Mouse (Mus musculus) Patski (cell line): ENCODE data around the gene Prrt1. TPM values are rescaled to one million over a fixed set of nuclear protein-coding genes. Genes with fewer than 3 reads are reported as not detected.

ENCODE experiments used
- ATAC-seq: fragments of 100-300 bp; one replicate; pipeline ENCODE4 v1.8.0; 2021
- CTCF ChIA-PET: fragments of 350-600 bp; sonication (Branson Sonifier 250); formaldehyde crosslinking; loops from one replicate; lab custom pipeline; 2022; ENCODE audit warnings: inconsistent platforms; lab: Charles Lee
- POLR2A ChIA-PET: fragments of 350-600 bp; sonication (Branson Sonifier 250); formaldehyde crosslinking; loops from one replicate; lab custom pipeline; 2022; ENCODE audit warnings: antibody characterized with exemption, inconsistent platforms; lab: Charles Lee
- DNase-seq: peaks from one replicate; pipeline ENCODE4 v3.0.0-alpha.2; 2011; ENCODE audit warnings: low read depth, low spot score
- H3K27me3 ChIP-seq: fragments of 371-371 bp; one replicate; pipeline ENCODE4 v1.5.1; 2021
- CTCF ChIP-seq: fragments of 100-300 bp; IDR thresholded peaks from one replicate; pipeline ENCODE4 v1.5.1; 2021
- in situ Hi-C: fragments of 300-500 bp; cut with MboI; formaldehyde crosslinking; loops from 3 replicates; pipeline ENCODE4 v1.11.1; 2018; ENCODE audit warnings: low pct_unique_long_range_greater_than_20kb, mixed read lengths
- polyA plus RNA-seq: library from polyadenylated mRNA; unstranded; gene quantifications from one replicate; pipeline ENCODE4 v1.2.3, GENCODE M21; 2021

Prrt1 gene
- polyA plus RNA-seq, 1 experiment from 2014 or later: 6.7 TPM

DNA sequence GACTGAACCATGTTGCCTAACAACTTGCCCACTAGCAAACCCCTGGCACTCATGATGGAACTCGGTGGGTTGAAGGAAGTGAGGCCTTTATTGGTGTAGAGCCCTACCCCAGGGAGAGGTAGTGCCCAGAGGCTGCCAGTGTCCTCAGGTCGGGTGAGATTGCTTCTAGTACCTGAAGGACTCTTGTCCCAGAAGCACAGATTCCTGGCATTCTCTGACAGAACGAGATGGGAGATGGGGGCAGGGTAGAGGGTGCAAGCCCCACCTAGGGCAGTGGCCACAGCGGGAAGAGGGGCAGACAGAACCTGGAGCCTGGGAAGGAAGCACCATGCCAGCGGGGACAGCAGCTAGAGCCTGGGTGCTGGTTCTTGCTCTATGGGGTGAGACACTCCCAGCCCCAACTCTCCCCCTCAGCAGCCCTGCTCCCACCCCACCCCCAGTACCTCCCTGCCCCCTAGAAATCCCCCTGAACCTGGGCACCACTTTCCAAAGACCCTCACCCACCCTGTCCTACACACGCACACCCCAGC, 31.7 kb upstream of the Prrt1 start, which contains the start of gene Ager:
Gene Ager (plus strand): TSS at position 297 of the 530 bp plus-strand sequence.
- CTCF ChIA-PET: no interaction called here

DNA sequence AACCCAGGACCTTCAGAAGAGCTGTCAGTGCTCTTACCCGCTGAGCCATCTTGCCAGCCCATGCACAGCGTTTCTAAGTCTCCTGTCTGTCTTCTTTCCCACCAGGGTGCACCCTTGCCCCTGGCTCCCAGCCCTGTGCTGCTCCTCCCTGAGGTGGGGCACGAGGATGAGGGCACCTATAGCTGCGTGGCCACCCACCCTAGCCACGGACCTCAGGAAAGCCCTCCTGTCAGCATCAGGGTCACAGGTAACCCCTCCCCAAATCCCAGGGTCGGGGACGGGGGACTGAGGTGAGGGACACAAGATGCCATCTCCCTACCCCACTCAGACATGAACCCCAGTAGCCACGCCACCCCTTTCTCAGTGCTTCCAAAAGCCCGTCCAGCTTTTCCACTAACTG, 29.4 kb upstream of the Prrt1 start:
- ATAC-seq: no peak
- no peak for DNase-seq
- no peak for TF ChIP-seq CTCF
- ChIA-PET POLR2A (interaction anchor here (1.0 kb wide), 1 partner anchor 9 kb away, joined by 3 read pairs; the partner anchor contains the start of gene Pbx2), CTCF (interaction anchor here (0.8 kb wide), 1 partner anchor 10 kb away, joined by 3 read pairs; the partner anchor contains the start of gene Gpsm3)
- in situ Hi-C loops: no loop called here
- no peaks in the 10 kb centered on the region for H3K27me3 ChIP-seq

More for the DNA sequence above, 31.7 kb upstream of the Prrt1 start, which contains the start of gene Ager:
- POLR2A ChIA-PET: interaction anchor here (2.0 kb wide), 1 partner anchor 10 kb away, joined by 6 read pairs; no protein-coding TSS in a partner anchor
- in situ Hi-C loops: no loop called here
- no peaks in the 10 kb centered on the region for H3K27me3 ChIP-seq
- ATAC-seq: no peak
- TF ChIP-seq CTCF: no peak
- DNase-seq: no peak

DNA sequence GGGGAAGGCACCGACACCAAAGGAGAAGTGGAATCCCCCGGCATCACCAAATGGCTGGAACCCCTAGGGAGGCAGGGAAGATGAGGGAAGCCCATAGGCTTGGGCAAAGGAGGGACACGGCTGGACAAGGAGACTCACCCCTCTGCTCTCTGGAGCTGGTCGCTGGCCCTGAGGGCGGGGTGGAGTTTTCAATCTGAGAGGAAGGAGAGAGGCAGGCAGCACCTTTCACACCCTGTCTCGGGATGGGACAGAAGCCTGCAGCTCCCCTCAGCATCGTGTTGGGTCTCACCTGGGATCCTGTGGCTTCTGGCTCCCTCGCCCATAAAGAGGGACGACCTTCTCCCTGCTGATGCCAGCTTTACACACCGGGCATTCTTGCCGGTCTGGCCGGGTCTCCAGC, 27.5 kb upstream of the Prrt1 start:
- in situ Hi-C loops: no loop called here
- CTCF ChIA-PET: no interaction called here
- DNase-seq (no peak), ATAC-seq (no peak)
- no peak for TF ChIP-seq CTCF
- POLR2A ChIA-PET: interaction anchor here (0.9 to 5.4 kb wide), 4 partner anchors 8 to 43 kb away, joined by 3 to 28 read pairs (median 4); partner anchors contain the start of genes Fkbpl and Pbx2
- H3K27me3 ChIP-seq: no peaks in the 10 kb centered on the region

DNA sequence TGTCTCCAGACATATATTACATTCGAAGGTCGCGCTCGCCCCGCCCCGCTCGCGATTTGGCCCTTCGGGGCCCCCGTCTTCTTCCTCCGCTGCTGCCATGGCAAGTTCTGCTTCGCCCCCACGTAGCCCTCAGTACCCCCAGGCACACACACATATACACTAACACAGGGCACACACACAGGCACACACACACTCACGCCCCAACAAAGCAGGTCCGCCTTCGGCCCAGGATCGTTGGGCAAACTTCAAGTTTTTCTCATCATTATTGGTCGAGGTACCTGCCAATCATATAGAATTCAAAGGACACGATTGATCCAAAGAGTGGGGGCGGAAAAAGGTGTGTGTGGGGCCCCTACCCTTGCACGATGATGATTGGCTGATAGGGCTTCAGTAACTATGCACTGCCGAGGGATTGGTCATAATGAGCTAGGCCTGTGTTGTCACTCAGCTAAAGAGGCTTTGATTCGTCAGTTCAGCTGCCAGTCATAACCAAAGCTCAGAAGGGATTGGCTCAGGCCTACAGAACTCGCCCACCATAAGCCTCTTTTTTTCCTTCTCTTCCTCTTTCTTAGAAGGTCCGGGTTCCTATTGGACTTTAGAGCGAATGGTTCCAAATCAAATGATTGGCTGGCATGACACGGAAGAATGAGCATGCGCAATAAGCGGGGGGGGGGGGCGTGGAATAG, 25.8 kb upstream of the Prrt1 start, which contains the start of gene Rnf5:
Gene Rnf5 (minus strand): TSS at position 316 of the 686 bp plus-strand sequence.
- TF ChIP-seq CTCF: no peak
- POLR2A ChIA-PET: interaction anchor here (2.3 to 5.4 kb wide), 2 partner anchors 10 to 13 kb away, joined by 12 to 28 read pairs; partner anchors contain the start of genes Gpsm3 and Pbx2
- in situ Hi-C loops: no loop called here
- CTCF ChIA-PET: interaction anchor here (1.0 to 2.1 kb wide), 4 partner anchors 9 to 26 kb away, joined by 3 to 13 read pairs (median 4); partner anchors contain the start of gene Prrt1
- ATAC-seq (peak; percentile 88), DNase-seq (peak; percentile 100)
- no peaks in the 10 kb centered on the region for H3K27me3 ChIP-seq

DNA sequence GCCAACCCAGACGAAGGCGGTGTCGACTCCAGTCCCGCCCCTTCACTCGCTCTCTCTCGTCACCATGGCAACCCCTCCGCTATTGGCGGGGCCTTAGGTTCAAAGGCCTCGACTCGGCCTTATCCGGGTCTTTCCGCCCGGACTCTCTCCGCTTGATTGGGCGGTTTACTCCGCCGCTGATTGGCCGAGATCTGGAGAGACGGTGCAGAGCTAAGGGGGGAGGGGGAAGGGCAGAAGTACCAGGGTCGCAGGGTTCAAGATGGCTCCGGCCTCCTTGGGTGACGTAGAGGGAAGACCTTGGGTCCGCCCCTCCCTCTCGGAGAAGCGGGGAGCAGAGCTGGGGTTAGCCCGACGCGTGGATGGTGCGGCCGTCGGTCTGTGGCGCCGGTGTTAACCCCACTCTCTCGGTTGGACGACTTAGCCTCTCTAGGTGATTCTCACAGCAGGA, 25.2 kb upstream of the Prrt1 start, which contains the start of gene Agpat1:
Gene Agpat1 (plus strand): TSS at position 202 of the 448 bp plus-strand sequence.
- in situ Hi-C loops: no loop called here
- no peak for TF ChIP-seq CTCF
- no peaks in the 10 kb centered on the region for H3K27me3 ChIP-seq
- ChIA-PET POLR2A (interaction anchor here (1.5 to 5.4 kb wide), 4 partner anchors 11 to 16 kb away, joined by 4 to 28 read pairs (median 8); partner anchors contain the start of genes Gpsm3 and Pbx2), CTCF (interaction anchor here (1.0 to 2.1 kb wide), 3 partner anchors 9 to 25 kb away, joined by 3 to 13 read pairs (median 4); partner anchors contain the start of gene Prrt1)
- DNase-seq (no peak), ATAC-seq (peak; percentile 67)

DNA sequence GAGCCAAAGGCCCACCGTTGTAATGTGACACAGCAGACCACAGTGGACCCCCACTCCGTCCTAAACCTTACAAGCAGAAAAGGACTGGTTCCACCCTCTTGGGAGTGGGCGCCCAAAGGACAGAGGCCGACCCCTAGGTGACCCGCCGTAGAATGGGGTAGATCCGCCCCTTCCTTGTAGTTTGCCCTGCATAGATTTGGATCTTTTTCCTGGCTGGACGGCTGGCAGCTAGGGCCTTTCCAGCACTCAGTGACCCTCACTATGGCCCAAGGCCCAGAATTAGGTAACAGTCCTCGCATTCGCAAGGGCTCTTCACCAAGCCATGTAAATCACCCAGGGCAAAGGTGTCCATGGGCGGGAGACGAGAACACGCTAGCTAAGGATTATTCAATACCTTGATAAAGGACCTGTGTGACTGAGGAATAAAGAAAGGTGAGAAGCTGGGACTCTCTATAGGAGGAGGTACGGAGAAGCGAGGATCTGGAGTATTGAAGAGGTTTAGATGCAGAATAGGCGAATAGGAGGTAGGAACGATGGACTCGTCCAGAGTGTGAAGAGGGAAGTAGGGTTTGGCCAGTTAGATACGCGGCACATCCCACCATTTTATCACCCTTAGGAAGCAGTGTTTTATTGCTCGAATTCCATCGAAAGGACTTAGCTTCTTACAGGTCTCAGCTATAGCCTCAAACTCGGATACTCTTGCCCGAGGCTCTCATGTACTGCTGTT, 24.7 kb upstream of the Prrt1 start:
- H3K27me3 ChIP-seq: no peaks in the 10 kb centered on the region
- ATAC-seq (no peak), DNase-seq (no peak)
- in situ Hi-C loops: no loop called here
- TF ChIP-seq CTCF: no peak
- CTCF ChIA-PET: interaction anchor here (1.2 to 2.1 kb wide), 4 partner anchors 9 to 40 kb away, joined by 3 to 13 read pairs (median 4); partner anchors contain the start of genes Fkbpl and Prrt1
- POLR2A ChIA-PET: interaction anchor here (1.4 to 5.4 kb wide), 5 partner anchors 11 to 22 kb away, joined by 3 to 28 read pairs (median 5); partner anchors contain the start of genes Gpsm3 and Pbx2

DNA sequence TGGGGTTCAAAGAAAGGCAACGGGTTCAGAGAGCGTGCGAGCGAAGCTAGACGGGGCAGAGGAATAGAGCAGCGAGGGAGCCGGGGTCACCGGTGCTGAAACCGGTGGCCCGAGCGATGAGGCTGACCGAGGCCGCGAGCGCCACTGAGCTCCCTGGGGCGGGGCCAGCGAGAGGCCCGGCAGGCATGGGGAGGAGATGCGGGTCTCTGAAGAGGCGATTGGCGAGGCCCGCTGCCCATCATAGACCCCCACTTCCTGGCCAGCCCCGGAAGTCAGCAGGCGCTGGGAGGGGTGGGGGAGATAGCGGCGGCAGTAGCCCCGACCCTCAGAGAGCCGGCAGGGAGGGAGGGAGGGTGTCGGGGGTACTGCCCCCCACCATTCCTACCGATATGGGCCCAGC, 23.7 kb upstream of the Prrt1 start:
- ChIA-PET POLR2A (interaction anchor here (0.6 to 5.4 kb wide), 8 partner anchors 12 to 296 kb away, joined by 3 to 28 read pairs (median 4); partner anchors contain the start of genes Gpsm3 and Pbx2), CTCF (interaction anchor here (1.2 to 2.1 kb wide), 3 partner anchors 10 to 39 kb away, joined by 3 to 13 read pairs (median 4); partner anchors contain the start of gene Fkbpl)
- ATAC-seq: peak; percentile 51
- in situ Hi-C loops: no loop called here
- no peak for DNase-seq
- no peaks in the 10 kb centered on the region for H3K27me3 ChIP-seq
- TF ChIP-seq CTCF: no peak

DNA sequence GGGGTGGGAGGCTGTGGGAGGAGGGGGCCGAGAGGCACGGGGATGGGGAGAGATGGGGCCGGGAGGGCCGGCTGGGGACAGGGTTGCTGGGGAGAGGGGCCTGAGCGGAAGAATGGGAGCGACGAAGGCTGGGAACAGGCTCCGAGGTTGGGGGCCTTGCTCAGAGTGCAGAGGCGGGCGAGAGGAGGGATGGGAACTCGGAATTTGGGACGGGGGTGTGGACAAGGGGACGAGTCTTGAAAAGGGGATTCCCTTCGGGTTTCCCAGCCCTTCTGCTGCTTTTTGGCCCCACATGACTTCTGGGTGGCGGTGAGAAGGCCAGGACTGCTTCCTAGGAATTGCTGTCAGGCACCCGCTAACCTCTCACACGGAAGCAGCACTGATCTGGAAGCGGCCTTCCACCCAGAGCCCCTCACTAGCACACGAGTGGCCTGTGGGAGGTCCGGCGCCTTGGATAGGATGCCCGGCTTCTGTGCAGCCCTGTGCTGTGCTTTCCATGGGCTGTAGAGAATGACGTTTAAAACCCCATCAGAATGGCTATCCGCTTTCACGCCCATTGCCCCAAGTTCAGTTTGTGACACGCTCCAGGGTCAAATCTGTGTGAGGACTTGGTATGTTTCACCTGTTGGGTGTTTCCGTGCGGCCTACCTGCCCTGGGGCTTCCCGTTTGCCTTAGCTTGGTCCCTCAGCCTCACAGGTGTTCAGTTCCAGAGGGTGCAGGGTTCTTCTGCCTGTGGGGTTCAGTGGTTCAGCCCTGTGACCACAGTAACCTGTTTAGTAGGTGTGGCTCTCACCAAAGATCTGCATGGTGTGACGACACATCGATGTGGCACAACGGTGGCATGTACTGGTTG, 22.9 kb upstream of the Prrt1 start:
- DNase-seq (no peak), ATAC-seq (no peak)
- POLR2A ChIA-PET: interaction anchor here (0.7 to 5.4 kb wide), 3 partner anchors 13 to 44 kb away, joined by 3 to 28 read pairs (median 12); partner anchors contain the start of genes Gpsm3 and Pbx2
- no peaks in the 10 kb centered on the region for H3K27me3 ChIP-seq
- in situ Hi-C loops: no loop called here
- CTCF ChIA-PET: no interaction called here
- TF ChIP-seq CTCF: no peak

DNA sequence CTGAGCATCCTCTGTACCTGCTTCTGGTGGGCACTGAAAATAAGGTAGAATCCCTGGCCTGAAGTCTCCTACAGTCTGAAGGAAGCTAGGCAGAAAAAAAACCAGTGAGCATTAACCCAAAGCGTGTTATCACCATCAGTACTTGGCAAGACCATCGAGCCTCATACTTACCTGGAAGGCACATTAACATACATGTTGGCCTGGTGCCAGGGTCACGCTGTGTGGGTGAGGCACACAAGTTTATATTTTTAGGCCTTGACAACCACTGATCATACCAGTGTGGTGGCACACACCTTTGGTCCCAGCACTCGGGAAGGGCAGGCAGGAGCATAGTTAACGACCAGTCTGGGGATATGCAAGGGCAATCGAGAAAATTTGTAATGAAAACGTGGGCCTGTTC, 21.3 kb upstream of the Prrt1 start:
- ChIA-PET POLR2A (no interaction called here), CTCF (no interaction called here)
- H3K27me3 ChIP-seq: no peaks in the 10 kb centered on the region
- ATAC-seq: no peak
- no peak for DNase-seq
- in situ Hi-C loops: no loop called here
- TF ChIP-seq CTCF: no peak
